Mouse (Mus musculus): Measurements from ENCODE around the gene Phf23. TPM values are rescaled to one million over a fixed set of nuclear protein-coding genes. Genes with fewer than 3 reads are reported as not detected.
A peak's percentile ranks its signal among the peaks of the same experiment; 100 is the strongest.

Phf23 gene
- polyA plus RNA-seq, 1 experiment from 2014 or later = 53.1 TPM

- ATAC-seq = no peak
- 18% methylated on average over 5 of the region's 5 CpGs for WGBS
- H3K9me3 ChIP-seq (ENCODE audit: control insufficient read depth, low read length) = no peaks in the 10 kb centered on the region
- peaks cover 13% of the 10 kb centered on the region; the same call in 1 of the 2 replicates for H3K36me3 ChIP-seq (ENCODE audit: control insufficient read depth, insufficient read depth, low read length)
- H3K4me1 ChIP-seq (ENCODE audit: control insufficient read depth, insufficient read depth, low read length) = peaks cover 24% of the 10 kb centered on the region
- 0 out of 2 replicates have a peak overlapping the region, but pooled peaks have one; percentile 41 for H3K27ac ChIP-seq (ENCODE audit: low read length)
- H3K4me3 ChIP-seq (ENCODE audit: low read length) = peak overlapping the region; percentile 100
- no peaks in the 10 kb centered on the region for H3K27me3 ChIP-seq (replicated peaks; ENCODE audit: control insufficient read depth, insufficient read depth, low read length)
- peak overlapping the region; percentile 94 for H3K4me2 ChIP-seq (ENCODE audit: low read depth, low read length)
- H3K9ac ChIP-seq (ENCODE audit: low read depth, low read length) = peak overlapping the region; percentile 100
Observed at GRCm38 (mm10) chr11:69982877-69983276, 12.7 kb upstream of the Phf23 start.

GRCm38 (mm10) chr11:69983377-69983776 lies 12.2 kb upstream of the Phf23 start:
- ATAC-seq = no peak
- H3K27ac ChIP-seq (ENCODE audit: low read length) = no peak overlapping the region
- H3K4me1 ChIP-seq (ENCODE audit: control insufficient read depth, insufficient read depth, low read length) = peaks cover 24% of the 10 kb centered on the region
- H3K4me2 ChIP-seq (ENCODE audit: low read depth, low read length) = no peak overlapping the region
- H3K9ac ChIP-seq (ENCODE audit: low read depth, low read length) = peak overlapping the region; percentile 100; the same call in 1 of the 2 replicates
- H3K27me3 ChIP-seq (replicated peaks; ENCODE audit: control insufficient read depth, insufficient read depth, low read length) = no peaks in the 10 kb centered on the region
- peaks cover 15% of the 10 kb centered on the region for H3K36me3 ChIP-seq (ENCODE audit: control insufficient read depth, insufficient read depth, low read length)
- peak overlapping the region; percentile 100; the same call in 1 of the 2 replicates for H3K4me3 ChIP-seq (ENCODE audit: low read length)
- no peaks in the 10 kb centered on the region for H3K9me3 ChIP-seq (ENCODE audit: control insufficient read depth, low read length)
- 79% methylated on average over 4 of the region's 4 CpGs for WGBS

- no peak for ATAC-seq
- Histone ChIP-seq H3K4me2 (ENCODE audit: low read depth, low read length) (no peak overlapping the region), H3K27ac (ENCODE audit: low read length) (no peak overlapping the region), H3K36me3 (ENCODE audit: control insufficient read depth, insufficient read depth, low read length) (peaks cover 21% of the 10 kb centered on the region), H3K4me1 (ENCODE audit: control insufficient read depth, insufficient read depth, low read length) (peaks cover 19% of the 10 kb centered on the region), H3K9ac (ENCODE audit: low read depth, low read length) (no peak overlapping the region), H3K4me3 (ENCODE audit: low read length) (no peak overlapping the region), H3K9me3 (ENCODE audit: control insufficient read depth, low read length) (no peaks in the 10 kb centered on the region), H3K27me3 (replicated peaks; ENCODE audit: control insufficient read depth, insufficient read depth, low read length) (no peaks in the 10 kb centered on the region)
- 86% methylated on average over 8 of the region's 8 CpGs for WGBS
Observed at GRCm38 (mm10) chr11:69984431-69984830, 11.1 kb upstream of the Phf23 start.

- 88% methylated on average over 8 of the region's 8 CpGs for WGBS
- Histone ChIP-seq H3K27me3 (replicated peaks; ENCODE audit: control insufficient read depth, insufficient read depth, low read length) (no peaks in the 10 kb centered on the region), H3K27ac (ENCODE audit: low read length) (no peak overlapping the region), H3K4me3 (ENCODE audit: low read length) (no peak overlapping the region), H3K4me2 (ENCODE audit: low read depth, low read length) (no peak overlapping the region), H3K36me3 (ENCODE audit: control insufficient read depth, insufficient read depth, low read length) (peaks cover 25% of the 10 kb centered on the region), H3K9ac (ENCODE audit: low read depth, low read length) (no peak overlapping the region), H3K9me3 (ENCODE audit: control insufficient read depth, low read length) (no peaks in the 10 kb centered on the region), H3K4me1 (ENCODE audit: control insufficient read depth, insufficient read depth, low read length) (peaks cover 16% of the 10 kb centered on the region)
- ATAC-seq = no peak
Observed at GRCm38 (mm10) chr11:69989949-69990348, 5.6 kb upstream of the Phf23 start.

- Histone ChIP-seq H3K27ac (ENCODE audit: low read length) (peak within 1 kb of the TSS; percentile 90), H3K27me3 (replicated peaks; ENCODE audit: control insufficient read depth, insufficient read depth, low read length) (no peaks in the 10 kb centered on the region), H3K36me3 (ENCODE audit: control insufficient read depth, insufficient read depth, low read length) (peaks cover 20% of the 10 kb centered on the region), H3K4me3 (ENCODE audit: low read length) (peak within 1 kb of the TSS; percentile 81), H3K4me2 (ENCODE audit: low read depth, low read length) (peak within 1 kb of the TSS; percentile 65), H3K4me1 (ENCODE audit: control insufficient read depth, insufficient read depth, low read length) (peaks cover 16% of the 10 kb centered on the region), H3K9ac (ENCODE audit: low read depth, low read length) (peak within 1 kb of the TSS; percentile 86), H3K9me3 (ENCODE audit: control insufficient read depth, low read length) (no peaks in the 10 kb centered on the region)
- under 1% methylated on average over 40 of the region's 40 CpGs for WGBS
- ATAC-seq = peak; percentile 72
Observed at GRCm38 (mm10) chr11:69990850-69991691, 4.5 kb upstream of the Phf23 start, which contains the start of gene Gabarap. Gene Gabarap (plus strand): TSS chr11:69991143.

- peak; percentile 12 for ATAC-seq
- Histone ChIP-seq H3K27me3 (replicated peaks; ENCODE audit: control insufficient read depth, insufficient read depth, low read length) (no peaks in the 10 kb centered on the region), H3K9me3 (ENCODE audit: control insufficient read depth, low read length) (no peaks in the 10 kb centered on the region), H3K27ac (ENCODE audit: low read length) (peak overlapping the region; percentile 90), H3K9ac (ENCODE audit: low read depth, low read length) (peak overlapping the region; percentile 86), H3K4me1 (ENCODE audit: control insufficient read depth, insufficient read depth, low read length) (peaks cover 16% of the 10 kb centered on the region), H3K4me3 (ENCODE audit: low read length) (peak overlapping the region; percentile 81), H3K36me3 (ENCODE audit: control insufficient read depth, insufficient read depth, low read length) (peaks cover 20% of the 10 kb centered on the region), H3K4me2 (ENCODE audit: low read depth, low read length) (peak overlapping the region; percentile 57)
- 0% methylated on average over 15 of the region's 15 CpGs for WGBS
Observed at GRCm38 (mm10) chr11:69991711-69992110, 3.9 kb upstream of the Phf23 start.

GRCm38 (mm10) chr11:69992396-69992795 lies 3.2 kb upstream of the Phf23 start:
- Histone ChIP-seq H3K4me2 (ENCODE audit: low read depth, low read length) (peak overlapping the region; percentile 57), H3K4me1 (ENCODE audit: control insufficient read depth, insufficient read depth, low read length) (peaks cover 17% of the 10 kb centered on the region), H3K9ac (ENCODE audit: low read depth, low read length) (peak overlapping the region; percentile 86), H3K9me3 (ENCODE audit: control insufficient read depth, low read length) (no peaks in the 10 kb centered on the region), H3K27ac (ENCODE audit: low read length) (peak overlapping the region; percentile 13; the same call in 1 of the 2 replicates), H3K4me3 (ENCODE audit: low read length) (peak overlapping the region; percentile 81), H3K36me3 (ENCODE audit: control insufficient read depth, insufficient read depth, low read length) (peaks cover 19% of the 10 kb centered on the region), H3K27me3 (replicated peaks; ENCODE audit: control insufficient read depth, insufficient read depth, low read length) (no peaks in the 10 kb centered on the region)
- no peak for ATAC-seq
- WGBS = 74% methylated on average over 10 of the region's 10 CpGs

- H3K4me3 ChIP-seq (ENCODE audit: low read length) = peak overlapping the region; percentile 81
- H3K9me3 ChIP-seq (ENCODE audit: control insufficient read depth, low read length) = no peaks in the 10 kb centered on the region
- H3K27me3 ChIP-seq (replicated peaks; ENCODE audit: control insufficient read depth, insufficient read depth, low read length) = no peaks in the 10 kb centered on the region
- peaks cover 18% of the 10 kb centered on the region; the same call in 1 of the 2 replicates for H3K36me3 ChIP-seq (ENCODE audit: control insufficient read depth, insufficient read depth, low read length)
- H3K4me1 ChIP-seq (ENCODE audit: control insufficient read depth, insufficient read depth, low read length) = peaks cover 20% of the 10 kb centered on the region
- H3K27ac ChIP-seq (ENCODE audit: low read length) = no peak overlapping the region
- peak overlapping the region; percentile 57 for H3K4me2 ChIP-seq (ENCODE audit: low read depth, low read length)
- WGBS = 85% methylated on average over 3 of the region's 3 CpGs
- H3K9ac ChIP-seq (ENCODE audit: low read depth, low read length) = peak overlapping the region; percentile 86; the same call in 1 of the 2 replicates
- ATAC-seq = no peak
Observed at GRCm38 (mm10) chr11:69992932-69993331, 2.6 kb upstream of the Phf23 start.

GRCm38 (mm10) chr11:69994401-69995090 lies 1.0 kb upstream of the Phf23 start:
- Histone ChIP-seq H3K4me1 (ENCODE audit: control insufficient read depth, insufficient read depth, low read length) (peaks cover 20% of the 10 kb centered on the region), H3K9me3 (ENCODE audit: control insufficient read depth, low read length) (no peaks in the 10 kb centered on the region), H3K36me3 (ENCODE audit: control insufficient read depth, insufficient read depth, low read length) (peaks cover 23% of the 10 kb centered on the region), H3K4me3 (ENCODE audit: low read length) (no peak overlapping the region), H3K9ac (ENCODE audit: low read depth, low read length) (no peak overlapping the region), H3K27me3 (replicated peaks; ENCODE audit: control insufficient read depth, insufficient read depth, low read length) (no peaks in the 10 kb centered on the region), H3K27ac (ENCODE audit: low read length) (no peak overlapping the region), H3K4me2 (ENCODE audit: low read depth, low read length) (no peak overlapping the region)
- WGBS = 85% methylated on average over 11 of the region's 11 CpGs
- ATAC-seq = no peak

Data from intestine, embryonic 16.5 days (tissue).